Mouse (Mus musculus) common myeloid progenitor, adult 5-6 weeks (primary cell): ENCODE measurements around the gene Slc30a3. TPM values are rescaled to one million over a fixed set of nuclear protein-coding genes. Genes with fewer than 3 reads are reported as not detected.
"Not testable (repeated sequence)": the region's sequence is repeated elsewhere in the genome, so short reads cannot be mapped to it uniquely, and the experiment has no call there.

Experiments
- ATAC-seq: replicated peaks from 2 replicates; pipeline ENCODE4 v1.8.0; 2016; ENCODE audit warnings: low read depth, mild to moderate bottlenecking, moderate TSS enrichment, inconsistent platforms; ENCODE audit not compliant: poor library complexity, severe bottlenecking
- total RNA-seq: library from RNA; stranded (forward); fragments of 200-1000, 187-1606 nt; gene quantifications from 2 replicates; pipeline ENCODE4 v1.2.3, GENCODE M21; 2017

The Slc30a3 gene
- total RNA-seq, 1 experiment from 2014 or later, result not detected

DNA sequence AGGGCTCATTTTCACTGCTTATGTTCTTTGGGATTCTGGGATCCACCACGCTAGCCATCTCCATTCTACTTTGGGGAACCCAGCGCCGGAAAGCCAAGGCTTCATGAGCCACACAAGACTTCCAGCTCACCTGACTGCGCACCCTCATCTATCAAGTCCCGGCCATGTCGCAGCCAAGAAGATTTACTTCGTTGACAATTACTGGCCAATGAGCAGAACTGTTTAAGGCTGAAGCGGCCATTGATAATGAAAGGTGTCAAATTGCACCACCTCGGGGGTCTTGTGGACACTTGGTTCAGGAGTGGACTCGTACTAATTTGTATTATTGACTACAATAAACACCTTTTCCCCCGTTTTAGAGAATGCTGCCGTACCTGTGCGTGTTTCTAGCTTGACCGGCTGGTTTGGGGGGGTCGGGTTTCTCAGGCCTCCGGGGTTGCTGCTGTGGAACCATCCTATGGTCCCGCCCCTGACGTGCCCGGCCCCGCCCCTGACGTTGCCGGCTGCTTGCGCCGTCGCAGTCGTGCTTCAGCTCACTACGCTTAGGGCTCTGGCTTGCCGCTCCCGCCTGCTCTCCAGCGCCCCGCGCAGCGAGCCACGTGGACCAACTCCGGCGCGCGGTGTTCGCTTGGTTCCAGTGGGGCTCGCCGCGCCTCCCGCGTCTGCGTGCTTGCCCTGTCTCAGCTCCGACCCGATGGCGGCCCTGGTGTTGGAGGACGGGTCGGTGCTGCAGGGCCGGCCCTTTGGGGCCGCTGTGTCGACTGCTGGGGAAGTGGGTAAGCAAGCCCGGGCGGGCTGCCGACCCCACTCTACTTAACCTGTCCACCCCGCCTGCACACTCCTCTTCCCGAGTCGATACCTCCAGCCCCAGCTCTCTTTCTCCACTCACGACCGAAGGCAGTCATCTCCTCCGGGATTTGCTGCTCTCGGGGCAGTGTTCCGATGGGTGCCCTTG lies 53.5 kb downstream of the Slc30a3 start, which contains the start of gene Cad:
Gene Cad (plus strand): TSS at position 520 of the 955 bp plus-strand sequence.
- ATAC-seq, result peak; percentile 95

DNA sequence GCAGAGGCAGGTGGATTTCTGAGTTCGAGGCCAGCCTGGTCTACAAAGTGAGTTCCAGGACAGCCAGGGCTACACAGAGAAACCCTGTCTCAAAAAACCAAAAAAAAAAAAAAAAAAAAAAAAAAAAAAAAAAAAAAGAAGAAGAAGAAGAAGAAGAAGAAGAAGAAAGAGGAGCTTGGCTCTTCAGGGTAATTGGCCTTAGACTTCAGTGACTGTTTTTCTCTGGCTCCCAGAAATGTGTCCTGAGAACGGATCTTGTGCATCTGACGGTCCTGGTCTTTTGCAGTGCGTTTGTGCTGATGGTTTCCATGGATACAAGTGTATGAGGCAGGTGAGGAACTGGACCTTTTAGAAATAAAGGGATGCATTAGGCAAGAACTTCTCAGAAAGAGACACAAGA lies 54.3 kb downstream of the Slc30a3 start:
- not testable (repeated sequence) for ATAC-seq

- ATAC-seq, result no peak
These were observed 57.6 kb downstream of the Slc30a3 start for GRCm38 (mm10) chr5:31050427-31050826.

GRCm38 (mm10) chr5:31048763-31049641 lies 59.0 kb downstream of the Slc30a3 start, which contains the start of gene Slc5a6:
Slc5a6 (minus strand) TSS chr5:31048924.
- ATAC-seq, result peak; percentile 37

DNA sequence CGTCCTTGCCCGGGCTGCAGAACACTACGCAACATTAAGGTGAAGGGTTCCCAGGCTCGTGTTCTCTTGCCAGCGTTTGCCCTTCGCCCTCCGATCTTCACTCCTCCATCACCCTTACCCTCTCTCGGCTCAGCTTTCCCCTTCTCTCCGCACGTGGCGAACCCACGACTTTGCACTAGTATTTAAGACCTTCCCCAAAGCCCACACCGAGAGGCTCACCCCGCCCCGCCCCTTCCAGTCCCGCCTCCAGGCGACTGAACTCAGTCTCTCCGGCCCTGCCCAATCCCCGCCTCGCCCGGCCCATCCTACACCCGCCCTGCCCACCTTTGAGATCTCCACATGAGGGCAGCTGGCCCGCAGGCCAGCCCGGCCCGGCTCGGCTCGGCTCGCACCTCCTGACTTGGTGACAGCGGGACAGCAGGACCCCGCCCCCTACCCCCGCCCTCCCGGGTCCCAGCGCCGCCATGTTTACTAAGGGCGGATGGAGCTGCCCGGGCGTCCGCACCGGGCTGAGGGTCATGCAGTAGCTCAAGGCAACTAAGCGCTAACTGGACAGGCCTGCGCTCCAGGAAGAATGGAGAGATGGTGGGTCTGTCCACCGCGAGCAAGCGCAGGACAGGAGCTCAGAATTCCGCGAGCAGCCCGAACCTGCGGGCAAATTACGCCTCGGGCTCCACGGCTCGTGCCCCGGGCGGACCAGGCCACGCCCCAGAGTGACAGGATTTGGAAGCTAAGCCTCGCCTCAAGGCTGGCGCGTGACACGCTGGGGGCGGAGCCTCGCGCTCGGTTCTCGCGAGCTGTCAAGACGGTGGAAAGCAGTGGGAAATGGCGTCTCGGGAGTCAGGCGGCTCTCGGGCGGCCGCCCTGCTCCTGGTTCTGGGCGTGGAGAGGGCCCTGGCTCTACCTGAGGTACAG lies 59.9 kb downstream of the Slc30a3 start, which contains the start of gene Atraid:
Gene Atraid (plus strand): TSS at position 465 of the 915 bp plus-strand sequence.
- ATAC-seq, result peak; percentile 85

DNA sequence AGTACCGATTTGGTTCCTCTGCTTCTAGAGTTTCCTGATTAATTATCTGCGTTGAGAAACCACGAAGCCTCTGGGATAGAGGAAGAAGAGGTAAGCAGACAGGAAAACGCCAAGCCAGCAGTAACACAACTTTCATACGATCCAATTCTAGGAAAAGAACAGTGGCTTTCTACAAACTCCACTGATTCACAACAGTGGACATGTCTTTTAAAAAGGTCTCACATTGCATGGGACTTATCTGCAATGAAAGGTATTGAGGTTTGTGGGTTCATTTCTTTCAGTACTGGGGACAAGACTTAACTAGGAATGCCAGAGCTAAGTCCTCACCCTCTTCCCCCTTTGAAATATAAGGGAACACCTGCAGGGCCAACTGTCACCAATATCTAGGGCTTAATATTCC lies 61.0 kb downstream of the Slc30a3 start:
- ATAC-seq, result no peak

DNA sequence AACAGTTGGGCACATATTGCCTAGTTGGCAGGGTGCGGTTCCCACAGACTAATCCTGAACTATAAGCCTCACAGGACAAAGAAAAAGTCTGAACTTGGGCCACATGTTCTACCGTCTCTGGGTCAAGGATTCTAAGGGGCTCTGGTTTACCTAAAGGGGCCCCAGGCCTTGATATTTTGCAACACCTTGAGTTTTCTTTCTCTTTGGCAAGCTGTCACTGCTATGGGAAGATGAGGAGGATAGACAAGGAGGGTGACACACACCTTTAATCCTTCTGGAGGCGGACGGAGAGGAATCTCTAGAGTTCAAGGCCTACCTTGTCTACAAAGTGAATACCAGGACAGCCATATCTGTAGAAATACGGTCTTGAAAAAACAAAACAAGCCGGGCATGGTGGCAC lies 61.6 kb downstream of the Slc30a3 start:
- ATAC-seq, result no peak

GRCm38 (mm10) chr5:31038171-31038845 lies 69.7 kb downstream of the Slc30a3 start:
- ATAC-seq, result no peak

- not testable (repeated sequence) for ATAC-seq
These were observed 71.5 kb downstream of the Slc30a3 start for GRCm38 (mm10) chr5:31036556-31036955.

Other genes with a start within 250 kb of the Slc30a3 start
- gene Tmem214, start 240.2 kb downstream of the Slc30a3 start, total RNA-seq, result 13.8 and 18.5 TPM in 2 replicates
- 16.1 and 30.6 TPM in 2 replicates for gene Agbl5, start 219.5 kb downstream of the Slc30a3 start, total RNA-seq
- gene Ost4, start 200.4 kb downstream of the Slc30a3 start, total RNA-seq, result 227 and 230 TPM in 2 replicates
- 58.2 and 87.3 TPM in 2 replicates for gene Emilin1, start 194.8 kb downstream of the Slc30a3 start, total RNA-seq
- gene Khk, start 186.8 kb downstream of the Slc30a3 start, total RNA-seq, result 85.4 and 99.2 TPM in 2 replicates
- gene Cgref1, start 162.6 kb downstream of the Slc30a3 start, total RNA-seq, result not detected in 2 replicates
- 23.0 and 48.0 TPM in 2 replicates for gene Preb, start 147.9 kb downstream of the Slc30a3 start, total RNA-seq
- not detected in 2 replicates for gene Tcf23, start 139.6 kb downstream of the Slc30a3 start, total RNA-seq
- gene Atraid, start 59.9 kb downstream of the Slc30a3 start, total RNA-seq, result 49.7 and 66.4 TPM in 2 replicates
- gene Slc5a6, start 59.3 kb downstream of the Slc30a3 start, total RNA-seq, result 4.5 and 5.3 TPM in 2 replicates
- gene Cad, start 53.5 kb downstream of the Slc30a3 start, total RNA-seq, result 56.5 and 59.6 TPM in 2 replicates
- gene Dnajc5g, start 2.0 kb downstream of the Slc30a3 start, total RNA-seq, result not detected in 2 replicates
- not detected in 2 replicates for gene Trim54, start 8.5 kb upstream of the Slc30a3 start, total RNA-seq
- not detected in 2 replicates for gene Ucn, start 30.6 kb upstream of the Slc30a3 start, total RNA-seq
- gene Mpv17, start 46.0 kb upstream of the Slc30a3 start, total RNA-seq, result 22.0 TPM in 2 replicates
- 2.5 TPM in 1 of 2 replicates, not detected in the other for gene Gm29609, start 71.7 kb upstream of the Slc30a3 start, total RNA-seq
- gene Gtf3c2, start 71.9 kb upstream of the Slc30a3 start, total RNA-seq, result 55.5 and 83.8 TPM in 2 replicates
- gene Snx17, start 85.0 kb upstream of the Slc30a3 start, total RNA-seq, result 38.3 and 46.8 TPM in 2 replicates
- 32.4 and 39.6 TPM in 2 replicates for gene Eif2b4, start 85.2 kb upstream of the Slc30a3 start, total RNA-seq
- 5.8 and 6.5 TPM in 2 replicates for gene Zfp513, start 94.1 kb upstream of the Slc30a3 start, total RNA-seq
- gene Ppm1g, start 112.5 kb upstream of the Slc30a3 start, total RNA-seq, result 208 and 271 TPM in 2 replicates
- gene Nrbp1, start 132.6 kb upstream of the Slc30a3 start, total RNA-seq, result 84.4 and 94.5 TPM in 2 replicates
- gene Gm9970, start 133.0 kb upstream of the Slc30a3 start, total RNA-seq, result not detected in 2 replicates
- 0.78 and 4.4 TPM in 2 replicates for gene Krtcap3, start 143.5 kb upstream of the Slc30a3 start, total RNA-seq
- gene Ift172, start 182.9 kb upstream of the Slc30a3 start, total RNA-seq, result 32.7 and 48.5 TPM in 2 replicates
- 1.5 TPM in 1 of 2 replicates, not detected in the other for gene Fndc4, start 187.8 kb upstream of the Slc30a3 start, total RNA-seq
- not detected in 2 replicates for gene Gckr, start 189.2 kb upstream of the Slc30a3 start, total RNA-seq